Mouse (Mus musculus) erythroblast, embryonic 14.5 days (primary cell): Measurements from ENCODE around the gene Kat2a.

ENCODE experiments used
- GATA1 ChIP-seq: IDR thresholded peaks from 2 replicates; pipeline ENCODE4 v1.6.1; 2012; ENCODE audit warnings: low read length, inconsistent platforms, mixed read lengths
- TAL1 ChIP-seq: IDR thresholded peaks from 3 replicates; pipeline ENCODE4 v1.6.1; 2012; ENCODE audit warnings: low read length, inconsistent platforms, mixed read lengths

GRCm38 (mm10) chr11:100705095-100705747 lies 7.0 kb downstream of the Kat2a start:
- TF ChIP-seq GATA1 (no peak), TAL1 (no peak)
